Mouse (Mus musculus): ENCODE measurements at regions not wholly inside any gene's neighbourhood (a gene's known extent, or its start where the extent isn't known, plus 50 kb on each side); places are given as distances from the start of the nearest gene placed in this dataset.

DNA sequence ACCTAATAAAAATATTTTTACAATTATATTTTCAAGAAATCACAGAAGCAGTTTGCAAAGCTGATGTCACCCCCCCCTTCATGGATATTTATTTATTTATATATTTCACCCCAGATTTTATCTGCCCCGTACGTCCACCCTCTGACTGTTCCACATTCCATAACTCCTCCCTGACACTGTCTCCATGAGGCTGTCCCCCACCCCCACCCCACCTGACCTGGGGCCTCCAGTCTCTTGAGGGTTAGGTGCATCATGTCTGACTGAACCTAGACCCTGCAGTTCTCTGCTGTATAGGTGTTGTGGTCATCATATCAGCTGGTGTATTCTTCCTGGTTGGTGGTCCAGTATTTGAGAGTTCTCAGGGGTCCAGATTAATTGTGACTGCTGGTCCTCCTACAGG is 1083.9 kb upstream of the Cadm2 start:
- DNase-seq (ENCODE audit: low spot score in 2 of 2): no peak

DNA sequence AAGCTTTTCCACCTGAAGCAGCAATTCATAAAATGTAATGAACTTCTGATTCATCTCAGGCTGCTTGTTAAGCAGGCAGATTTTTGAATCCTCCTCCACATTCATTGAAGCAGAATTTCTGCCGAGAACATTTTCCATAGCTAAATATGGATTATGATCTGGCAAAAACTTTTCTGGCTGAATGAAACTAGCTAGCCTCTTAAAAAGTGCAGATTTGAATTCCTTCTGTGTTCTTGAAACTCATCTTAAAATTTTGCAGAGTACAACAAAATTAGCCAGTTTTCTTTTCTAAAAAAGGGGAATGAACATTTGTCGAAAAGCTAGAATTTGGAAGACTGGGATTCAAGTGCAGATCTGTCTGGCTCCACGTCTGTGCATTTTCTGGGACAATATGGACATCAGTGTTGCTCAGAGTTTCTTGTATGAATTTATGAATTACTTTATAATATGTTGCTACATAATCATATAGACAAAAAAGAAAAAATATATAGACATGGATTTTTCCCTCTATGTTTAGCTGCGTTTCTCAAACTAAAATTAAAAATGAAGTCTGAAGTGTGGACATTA is 1046.3 kb upstream of the Cadm2 start:
- DNase-seq (ENCODE audit: low spot score in 2 of 2): peak in 1 of 2 experiments; percentile 7

DNA sequence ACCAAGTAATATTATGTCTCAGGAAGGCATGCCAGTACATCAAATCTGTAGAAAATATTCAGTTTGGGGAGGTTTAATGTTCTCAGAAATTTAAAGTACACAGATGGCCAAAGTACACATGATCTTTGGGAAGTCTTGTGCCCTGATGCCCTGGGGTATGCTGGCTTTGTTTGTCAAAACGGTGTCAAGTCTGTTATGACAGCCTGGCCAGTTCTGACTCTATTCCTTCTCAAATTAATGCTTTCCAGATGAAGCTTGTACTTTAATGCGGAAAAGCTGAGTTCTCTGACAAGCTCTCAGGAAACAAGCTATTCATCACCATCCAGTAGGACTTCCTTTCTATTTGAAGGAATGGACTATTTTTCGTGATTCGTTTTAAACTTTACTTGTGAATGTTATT is 1037.7 kb upstream of the Cadm2 start:
- DNase-seq (ENCODE audit: low spot score in 2 of 2): no peak

DNA sequence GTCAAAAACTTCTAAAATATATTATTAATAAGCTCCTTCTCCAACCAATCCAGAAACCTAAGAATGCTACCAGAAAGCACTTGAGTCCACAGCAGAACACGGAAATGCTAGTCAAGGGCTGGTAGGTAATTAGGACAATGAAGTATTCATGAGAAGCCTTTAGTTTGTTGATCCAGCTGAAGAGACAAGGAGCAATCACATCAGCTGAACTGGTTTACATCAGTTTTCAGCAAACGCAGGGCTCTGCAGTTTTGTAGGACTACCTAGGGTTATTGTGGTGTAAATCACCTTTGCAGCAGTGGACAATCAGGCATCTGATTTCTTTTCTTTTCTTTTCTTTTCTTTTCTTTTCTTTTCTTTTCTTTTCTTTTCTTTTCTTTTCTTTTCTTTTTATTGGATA is 1007.3 kb upstream of the Cadm2 start:
- DNase-seq (ENCODE audit: low spot score in 2 of 2): no peak

DNA sequence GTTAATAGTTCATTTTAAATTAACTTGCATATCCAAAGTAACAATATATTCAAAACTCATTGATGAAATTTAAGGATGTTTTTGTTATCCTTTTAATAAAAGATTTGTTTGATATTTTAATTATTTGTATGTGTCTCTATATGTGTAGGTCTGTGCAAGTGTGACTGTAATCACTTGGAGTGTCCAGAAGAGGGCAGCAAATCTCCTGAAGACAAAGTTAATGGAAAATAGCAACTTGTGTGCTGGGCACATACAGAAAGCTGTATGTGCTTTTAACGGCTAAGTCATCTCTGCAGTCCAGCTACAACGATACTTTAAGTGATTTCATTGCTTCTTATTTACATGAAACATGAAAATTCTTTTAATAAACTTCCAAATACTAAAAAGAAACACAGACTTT is 993.3 kb upstream of the Cadm2 start:
- DNase-seq (ENCODE audit: low spot score in 2 of 2): no peak

Measured in left cerebral cortex, adult 18-20 months (tissue).